Mouse (Mus musculus): ENCODE measurements around the gene Timm22. TPM values are rescaled to one million over a fixed set of nuclear protein-coding genes. Genes with fewer than 3 reads are reported as not detected.

The Timm22 gene
- polyA plus RNA-seq, 1 experiment from 2014 or later, result 130 TPM

DNA sequence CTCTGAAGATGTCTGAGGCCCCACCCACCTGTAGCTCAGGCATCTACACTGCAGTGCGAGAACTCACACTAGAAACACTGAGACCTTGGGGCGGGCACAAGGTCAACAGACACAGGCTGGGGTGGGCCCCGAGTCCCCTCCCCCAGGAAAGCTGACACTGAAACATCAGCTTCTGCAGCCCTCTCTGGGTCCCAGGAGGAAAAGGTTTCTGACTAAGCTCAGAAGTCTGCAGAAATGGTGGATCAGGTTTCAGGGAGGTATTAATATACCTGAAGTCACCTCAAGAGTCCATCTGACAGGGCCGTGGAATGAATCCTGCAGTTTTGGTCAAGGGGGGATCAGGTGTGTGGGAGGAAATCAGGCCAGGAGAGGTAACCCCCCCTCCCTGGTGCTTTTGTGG, 59.1 kb downstream of the Timm22 start:
- H3K4me3 ChIP-seq, result no peak overlapping the region
- H3K9ac ChIP-seq, result no peak overlapping the region
- no peak overlapping the region for H3K27ac ChIP-seq
- peaks cover 43% of the 10 kb centered on the region for H3K36me3 ChIP-seq
- H3K9me3 ChIP-seq, result no peaks in the 10 kb centered on the region
- H3K27me3 ChIP-seq, result no peaks in the 10 kb centered on the region
- no peak for ATAC-seq (ENCODE audit: insufficient number of reproducible peaks, insufficient read depth, low FRiP score, low TSS enrichment, low read depth)
- WGBS, result 44% methylated on average over 4 of the region's 4 CpGs
- H3K4me1 ChIP-seq, result peaks cover 44% of the 10 kb centered on the region
- H3K4me2 ChIP-seq, result no peak overlapping the region

Other genes with a start within 250 kb of the Timm22 start
- 36.5 and 38.5 TPM in 2 replicates for gene Vps53, start 227.3 kb upstream of the Timm22 start, polyA plus RNA-seq (2015; fragmentation: Nextera tagmentation; extraction: Ambion mirVana)
- gene Fam57a, start 227.3 kb upstream of the Timm22 start, polyA plus RNA-seq (2015; fragmentation: Nextera tagmentation; extraction: Ambion mirVana), result 20.7 and 20.8 TPM in 2 replicates
- gene Dbil5, start 189.3 kb upstream of the Timm22 start, polyA plus RNA-seq (2015; fragmentation: Nextera tagmentation; extraction: Ambion mirVana), result 0.65 TPM in 1 of 2 replicates, not detected in the other
- gene Gemin4, start 189.3 kb upstream of the Timm22 start, polyA plus RNA-seq (2015; fragmentation: Nextera tagmentation; extraction: Ambion mirVana), result 27.3 and 33.8 TPM in 2 replicates
- gene Mrm3, start 163.2 kb upstream of the Timm22 start, polyA plus RNA-seq (2015; fragmentation: Nextera tagmentation; extraction: Ambion mirVana), result 24.9 and 25.2 TPM in 2 replicates
- 126 and 138 TPM in 2 replicates for gene Glod4, start 163.2 kb upstream of the Timm22 start, polyA plus RNA-seq (2015; fragmentation: Nextera tagmentation; extraction: Ambion mirVana)
- gene Nxn, start 7.8 kb upstream of the Timm22 start, polyA plus RNA-seq (2015; fragmentation: Nextera tagmentation; extraction: Ambion mirVana), result 76.8 and 77.6 TPM in 2 replicates
- gene Abr, start 215.4 kb downstream of the Timm22 start, polyA plus RNA-seq (2015; fragmentation: Nextera tagmentation; extraction: Ambion mirVana), result 35.5 and 39.1 TPM in 2 replicates